Mouse (Mus musculus): ENCODE results near the gene Hcls1.

Gene Hcls1

DNA sequence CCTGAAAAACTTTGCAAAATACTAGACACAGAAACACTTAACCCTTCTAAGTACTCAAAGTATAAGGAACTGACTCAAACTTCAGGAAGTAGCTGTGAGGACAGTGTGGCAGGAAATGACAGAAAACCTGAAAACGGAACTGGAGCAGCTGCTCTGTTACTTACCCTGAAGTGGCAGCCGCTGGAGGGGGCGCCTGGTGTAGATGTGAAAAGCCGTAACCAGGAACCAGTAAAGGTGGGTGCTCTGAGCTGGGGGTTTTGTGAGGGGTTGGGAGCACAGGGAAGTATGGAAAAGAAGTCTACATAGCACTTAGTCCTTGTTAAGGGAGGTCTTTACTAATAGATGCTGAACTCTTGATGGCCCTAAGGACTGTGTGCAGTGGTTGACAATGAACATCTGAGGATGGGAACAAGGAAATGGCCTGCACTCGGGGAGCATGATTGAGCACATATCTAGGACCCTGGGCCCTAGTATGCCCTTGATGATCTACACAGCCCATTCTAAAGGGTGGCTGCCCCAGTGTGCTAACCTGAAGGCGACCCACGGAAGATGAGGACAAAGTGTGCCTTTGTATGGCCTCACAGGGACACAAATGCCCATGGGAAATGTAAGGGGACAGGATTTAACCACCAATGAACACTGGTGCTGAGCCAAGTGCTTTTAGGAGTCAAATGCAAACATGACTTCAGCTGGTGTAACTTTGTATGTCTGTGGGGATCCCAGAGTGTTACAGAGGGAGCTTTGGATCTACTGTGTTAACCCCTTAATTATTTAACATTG, at the start of gene Hcls1:
Hcls1 (plus strand) TSS at position 143 of the 780 bp plus-strand sequence.
- peak; percentile 82 for DNase-seq (ENCODE audit: extremely low read depth, low read depth)

DNA sequence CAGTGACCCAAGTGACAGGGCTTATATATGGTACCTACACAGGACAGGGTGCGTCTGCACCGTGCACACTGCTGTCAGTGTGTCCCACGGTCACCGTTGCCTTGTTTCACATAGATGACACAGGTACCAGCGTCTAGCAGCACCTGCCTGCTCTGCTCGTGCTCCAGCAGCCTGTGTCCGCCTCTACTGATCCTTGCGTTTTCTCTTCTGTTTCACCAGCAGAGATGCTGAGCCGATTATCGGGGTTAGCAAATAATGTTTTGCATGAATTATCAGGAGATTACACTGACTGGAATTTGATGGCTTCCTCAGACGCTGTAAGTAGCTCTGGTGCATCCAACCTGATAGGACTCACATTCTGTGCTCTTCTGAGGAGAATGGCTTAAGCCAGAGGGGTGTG, 48.9 kb upstream of the Hcls1 start:
- DNase-seq (ENCODE audit: extremely low read depth, low read depth) = no peak

DNA sequence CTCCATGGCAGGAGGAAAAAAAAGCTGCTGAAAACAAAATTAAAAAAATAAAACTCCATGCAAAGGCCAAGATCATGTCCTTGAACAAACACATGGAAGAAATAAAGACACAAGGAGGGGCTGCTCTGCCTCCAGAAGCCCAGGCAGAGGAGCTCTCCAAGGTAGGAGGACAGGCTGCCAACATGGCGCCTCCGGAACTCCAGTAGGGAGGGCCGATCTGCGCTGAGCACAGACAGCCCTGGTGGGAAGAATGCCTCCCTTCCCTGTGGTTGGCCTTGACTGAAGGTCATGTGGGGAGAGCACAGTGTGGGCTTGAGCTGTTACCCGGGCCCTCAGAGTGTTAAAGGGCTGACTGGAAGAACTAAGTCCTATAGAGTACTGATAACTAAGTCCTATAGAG, 47.2 kb upstream of the Hcls1 start:
- no peak for DNase-seq (ENCODE audit: extremely low read depth, low read depth)

DNA sequence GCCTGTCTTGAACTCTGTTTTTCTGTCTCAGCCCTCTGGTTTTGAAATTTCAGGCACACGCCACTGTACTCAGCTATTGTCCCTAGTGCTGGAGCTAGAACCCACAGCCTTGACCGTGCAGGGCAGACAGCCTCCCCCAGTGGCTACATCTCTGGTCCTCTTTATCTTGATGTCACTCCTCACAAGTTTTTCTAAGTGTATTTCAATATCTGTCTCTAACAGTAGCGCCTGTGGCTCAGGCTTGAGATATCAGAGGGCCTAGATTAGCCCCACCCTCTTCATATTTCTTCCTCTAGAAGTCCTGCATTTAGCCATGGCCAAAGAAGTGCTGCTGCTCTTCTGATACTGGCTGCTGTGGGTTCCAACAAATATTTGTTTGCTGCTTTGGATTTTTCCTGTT, 44.2 kb upstream of the Hcls1 start:
- DNase-seq (ENCODE audit: extremely low read depth, low read depth) = peak; percentile 64

DNA sequence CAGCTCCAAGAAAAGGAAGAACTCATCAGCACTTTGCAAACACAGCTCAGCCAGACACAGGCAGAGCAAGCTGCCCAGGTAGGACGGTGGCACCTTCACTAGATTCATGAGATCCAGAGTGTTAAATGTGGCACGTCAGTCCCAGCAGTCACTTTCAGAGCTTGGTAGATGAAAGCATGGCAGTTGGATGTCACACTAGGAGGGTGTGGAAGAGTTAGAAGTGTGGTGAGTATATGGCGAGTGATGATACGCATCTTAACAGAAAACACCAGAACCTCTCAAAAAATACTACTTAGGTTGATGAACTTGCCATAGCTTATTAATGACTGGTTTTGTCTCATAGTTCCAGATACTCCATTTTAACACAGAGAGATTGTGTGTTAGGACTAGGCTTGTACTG, 43.4 kb upstream of the Hcls1 start:
- DNase-seq (ENCODE audit: extremely low read depth, low read depth) = no peak

DNA sequence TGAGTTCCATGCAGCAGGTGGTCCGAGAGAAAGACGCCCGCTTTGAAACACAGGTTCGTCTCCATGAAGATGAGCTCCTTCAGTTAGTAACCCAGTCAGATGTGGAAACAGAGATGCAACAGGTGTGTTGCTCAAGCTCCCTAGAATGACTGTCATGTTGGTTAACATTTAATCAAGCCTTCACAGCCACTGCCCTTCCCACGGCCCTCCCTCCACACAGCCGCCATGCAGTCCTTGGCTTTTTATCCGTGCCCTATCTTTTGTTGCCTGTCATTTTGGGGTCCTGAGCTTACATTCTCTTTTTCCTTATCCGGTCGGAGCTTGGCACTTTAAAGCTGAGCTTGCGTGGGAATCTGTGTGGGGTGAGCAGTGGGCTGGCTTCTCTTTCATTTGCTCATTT, 41.5 kb upstream of the Hcls1 start:
- DNase-seq (ENCODE audit: extremely low read depth, low read depth) = no peak

DNA sequence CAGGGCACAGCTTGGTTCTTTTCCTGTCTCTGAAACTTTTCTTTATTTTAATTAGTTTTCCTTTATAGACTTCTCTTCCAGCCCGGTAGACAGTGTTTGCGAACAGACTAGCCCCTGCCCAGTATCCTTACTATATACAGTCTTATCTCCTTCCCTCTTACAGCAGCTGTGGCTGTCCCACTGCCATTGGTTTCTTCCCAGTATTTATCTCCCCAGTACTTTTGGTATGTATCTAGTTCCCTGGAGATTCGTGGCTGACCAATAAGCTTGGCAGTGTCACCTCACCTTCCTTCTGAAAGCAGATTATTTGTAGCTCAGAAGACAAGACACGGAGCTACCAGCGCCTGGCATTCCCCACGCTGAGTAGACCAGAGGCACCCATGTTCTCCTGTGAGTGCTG, 38.1 kb upstream of the Hcls1 start:
- no peak for DNase-seq (ENCODE audit: extremely low read depth, low read depth)

DNA sequence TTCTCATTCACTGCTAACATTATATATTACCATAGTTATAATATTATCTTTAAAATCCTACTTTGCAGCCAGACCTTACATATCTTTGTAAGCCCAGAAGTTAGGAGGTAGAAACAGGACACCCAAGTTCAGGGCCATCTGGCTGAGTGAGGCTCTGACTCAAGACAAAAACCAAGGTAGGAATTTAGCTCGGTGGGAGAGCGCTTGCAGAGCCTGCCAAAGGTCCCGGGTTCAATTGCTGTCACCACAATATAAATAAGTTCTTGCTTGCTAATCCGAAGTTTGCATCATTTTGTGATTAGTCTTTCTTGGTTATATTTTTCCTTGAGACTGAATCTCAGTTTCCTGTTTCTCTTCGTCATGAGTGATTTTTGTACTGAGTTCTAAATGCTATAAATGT, 31.6 kb upstream of the Hcls1 start:
- DNase-seq (ENCODE audit: extremely low read depth, low read depth) = no peak

DNA sequence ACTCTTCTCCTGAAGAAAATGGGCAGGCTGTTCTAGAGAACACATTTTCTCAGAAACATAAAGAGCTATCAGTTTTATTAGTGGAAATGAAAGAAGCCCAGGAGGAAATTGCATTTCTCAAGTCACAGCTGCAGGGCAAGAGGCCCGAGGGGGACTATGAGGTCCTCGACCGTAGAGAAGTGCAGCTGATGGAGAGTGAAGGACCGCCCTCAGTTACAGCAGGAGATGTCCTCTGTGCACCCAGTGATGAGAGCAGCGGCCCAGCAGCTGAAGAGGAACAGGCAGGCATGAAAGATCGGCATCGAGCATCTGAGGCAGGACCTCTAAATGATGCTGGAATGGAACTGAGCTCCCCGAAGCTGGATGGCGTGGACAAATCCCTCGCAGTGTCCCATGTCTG, 22.9 kb upstream of the Hcls1 start:
- no peak for DNase-seq (ENCODE audit: extremely low read depth, low read depth)

DNA sequence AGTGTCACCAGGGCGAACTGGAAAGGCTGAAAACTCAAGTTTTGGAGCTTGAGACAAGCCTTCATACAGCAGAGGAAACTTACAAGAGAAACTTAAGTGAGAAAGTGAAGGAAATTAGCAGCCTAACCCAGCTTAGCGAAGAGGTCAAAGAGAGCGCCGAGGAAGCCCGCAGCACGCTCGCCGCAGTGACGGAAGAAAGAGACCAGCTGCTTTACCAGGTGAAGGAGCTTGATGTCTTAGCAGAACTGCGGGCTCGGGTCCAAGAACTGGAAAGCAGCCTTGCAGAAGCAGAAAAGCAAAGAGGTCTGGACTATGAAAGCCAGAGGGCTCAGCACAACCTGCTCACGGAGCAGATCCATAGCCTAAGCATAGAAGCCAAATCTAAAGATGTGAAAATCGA, 22.5 kb upstream of the Hcls1 start:
- DNase-seq (ENCODE audit: extremely low read depth, low read depth) = no peak

DNA sequence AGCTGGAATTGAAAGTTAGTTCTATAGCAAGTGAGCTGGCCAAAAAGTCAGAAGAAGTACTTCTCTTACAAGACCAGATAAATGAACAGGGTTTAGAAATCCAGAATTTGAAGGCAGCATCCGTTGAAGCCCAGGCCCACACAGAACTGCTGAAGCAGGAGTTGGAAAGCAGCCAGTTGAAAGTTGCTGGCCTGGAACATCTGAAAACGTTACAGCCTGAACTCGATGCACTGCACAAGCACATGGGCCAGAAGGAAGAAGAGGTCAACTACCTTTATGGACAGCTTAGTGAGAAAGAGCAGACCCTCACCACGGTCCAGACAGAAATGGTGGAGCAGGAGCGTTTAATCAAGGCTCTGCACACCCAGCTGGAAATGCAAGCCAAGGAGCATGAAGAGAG, 20.6 kb upstream of the Hcls1 start:
- no peak for DNase-seq (ENCODE audit: extremely low read depth, low read depth)

DNA sequence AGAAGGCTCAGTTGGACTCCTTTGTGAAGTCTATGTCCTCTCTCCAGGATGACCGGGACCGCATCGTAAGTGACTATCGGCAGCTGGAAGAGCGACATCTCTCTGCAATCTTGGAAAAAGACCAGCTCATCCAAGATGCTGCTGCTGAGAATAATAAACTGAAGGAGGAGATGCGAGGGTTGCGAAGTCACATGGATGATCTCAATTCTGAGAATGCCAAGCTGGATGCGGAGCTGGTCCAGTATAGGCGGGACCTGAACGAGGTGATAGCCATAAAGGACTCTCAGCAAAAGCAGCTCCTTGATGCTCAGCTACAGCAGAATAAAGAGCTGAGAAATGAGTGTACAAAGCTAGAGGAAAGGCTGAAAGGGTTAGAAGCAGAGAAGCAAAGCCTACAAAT, 16.3 kb upstream of the Hcls1 start:
- no peak for DNase-seq (ENCODE audit: extremely low read depth, low read depth)

DNA sequence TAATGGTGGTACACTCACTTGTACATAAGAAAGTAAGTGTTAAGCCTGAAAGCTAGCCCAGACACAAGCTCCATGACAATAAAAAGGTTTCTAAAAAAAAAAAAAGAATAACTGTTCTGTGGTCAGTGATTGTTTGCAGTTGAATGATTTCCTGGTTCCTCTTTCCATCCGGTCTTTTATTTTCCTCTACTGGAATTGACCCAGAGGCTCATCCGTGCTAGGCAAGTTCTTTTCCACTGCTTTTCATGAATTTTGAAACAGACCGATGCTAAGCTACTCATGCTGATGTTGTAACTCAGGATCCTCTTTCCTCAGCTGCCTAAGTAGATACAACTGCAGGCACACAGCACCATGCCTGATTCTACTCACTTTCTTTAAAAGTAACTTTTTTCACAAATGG, 14.4 kb upstream of the Hcls1 start:
- DNase-seq (ENCODE audit: extremely low read depth, low read depth) = no peak

DNA sequence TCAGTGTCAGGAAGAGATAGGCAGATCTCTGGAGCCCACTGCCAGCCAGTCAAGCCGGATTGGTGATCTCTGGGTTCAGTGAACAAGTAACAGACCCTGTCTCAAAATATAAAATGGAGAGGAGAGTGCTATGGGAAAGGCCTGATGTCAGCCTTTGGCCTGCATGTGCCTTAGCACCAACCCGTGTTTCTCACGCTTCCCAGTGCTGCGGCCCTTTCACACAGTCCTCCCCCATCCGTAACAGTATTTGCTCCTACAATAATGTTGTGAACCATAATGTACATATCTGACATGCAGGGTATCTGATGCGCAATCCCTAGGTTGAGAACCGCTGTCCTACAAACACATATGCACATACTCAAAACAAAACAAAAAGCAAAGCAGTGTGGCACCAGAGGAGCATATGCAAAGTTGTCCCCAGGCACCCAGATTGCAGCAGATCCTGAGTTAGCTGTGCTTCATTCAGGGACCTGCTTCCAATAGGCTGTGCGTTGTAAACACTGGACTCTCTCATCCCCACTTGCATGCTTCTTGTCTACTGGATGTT, 13.6 kb upstream of the Hcls1 start:
- DNase-seq (ENCODE audit: extremely low read depth, low read depth) = no peak

DNA sequence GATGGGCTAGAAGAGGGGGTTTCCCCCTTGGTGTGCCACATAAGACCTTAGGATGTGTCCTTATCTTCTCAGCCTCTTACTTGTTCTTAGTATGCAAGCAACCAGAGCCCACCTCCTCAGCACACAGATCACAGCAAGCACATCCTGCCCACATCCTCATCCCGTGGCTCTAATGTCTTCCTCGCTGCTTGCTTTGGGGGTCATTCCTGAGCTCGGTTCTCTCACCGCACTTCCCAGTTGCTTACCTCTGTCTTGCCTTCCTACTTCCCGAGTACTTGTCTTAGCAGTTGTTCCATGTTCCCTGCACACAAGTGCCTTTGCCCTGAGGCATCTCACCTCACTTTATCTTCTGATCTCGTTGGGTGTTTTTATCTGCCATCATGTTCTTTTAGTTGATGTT, 12.8 kb upstream of the Hcls1 start:
- DNase-seq (ENCODE audit: extremely low read depth, low read depth) = no peak

DNA sequence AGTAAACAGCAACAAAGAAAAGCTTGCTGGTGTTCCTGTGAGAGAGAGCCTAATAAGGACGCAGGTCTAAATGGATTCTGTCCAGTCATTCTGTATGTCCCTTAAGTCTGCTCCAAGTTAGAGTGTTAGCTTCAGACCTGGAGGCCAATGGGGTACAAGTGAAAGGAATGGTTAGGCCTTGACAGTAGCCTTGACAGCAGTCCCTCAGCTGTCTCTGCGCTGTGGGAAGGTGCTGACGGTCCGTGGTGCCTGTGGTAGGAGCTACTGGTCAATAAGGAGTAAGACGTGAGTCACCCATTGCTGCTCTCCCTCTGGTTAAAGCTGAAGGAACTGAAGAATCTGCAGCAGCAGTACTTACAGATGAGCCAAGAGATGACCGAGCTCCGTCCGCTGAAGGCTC, 10.5 kb upstream of the Hcls1 start:
- no peak for DNase-seq (ENCODE audit: extremely low read depth, low read depth)

DNA sequence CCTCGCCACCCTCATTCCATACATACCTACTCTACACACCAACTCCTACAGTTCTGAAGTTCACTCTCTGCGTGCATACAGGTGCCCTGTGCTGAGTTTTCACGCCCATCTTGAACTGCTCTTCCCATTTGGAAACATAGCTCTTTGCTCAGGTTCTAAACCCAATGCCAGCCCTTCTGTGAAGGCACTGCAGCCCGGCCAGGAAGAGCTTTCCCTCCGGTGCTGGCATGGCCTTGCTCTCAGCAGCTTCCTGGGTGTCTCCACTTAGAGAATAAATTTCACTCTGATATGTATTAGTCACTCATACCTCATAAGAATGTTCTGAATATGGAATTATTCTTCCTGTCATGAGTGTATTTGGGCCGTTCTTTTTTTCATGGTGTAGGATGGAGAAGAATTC, 9.4 kb upstream of the Hcls1 start:
- no peak for DNase-seq (ENCODE audit: extremely low read depth, low read depth)

DNA sequence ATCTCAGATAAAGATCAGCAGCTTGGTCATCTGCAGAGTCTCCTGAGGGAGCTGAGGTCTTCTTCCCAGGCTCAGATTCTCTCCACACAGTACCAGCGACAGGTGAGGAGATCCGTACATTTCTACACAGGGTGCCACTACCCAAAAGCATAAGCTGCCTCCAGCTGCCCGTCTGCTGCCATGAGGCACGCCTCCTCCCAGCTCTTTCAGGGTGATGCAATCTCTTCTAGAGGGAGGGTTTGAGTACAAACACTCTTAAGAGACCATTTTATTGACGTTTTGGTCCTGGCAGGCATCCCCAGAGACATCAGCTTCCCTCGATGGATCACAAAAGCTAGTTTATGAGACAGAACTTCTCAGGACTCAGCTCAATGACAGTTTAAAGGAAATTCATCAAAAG, 9.0 kb upstream of the Hcls1 start:
- DNase-seq (ENCODE audit: extremely low read depth, low read depth) = no peak

DNA sequence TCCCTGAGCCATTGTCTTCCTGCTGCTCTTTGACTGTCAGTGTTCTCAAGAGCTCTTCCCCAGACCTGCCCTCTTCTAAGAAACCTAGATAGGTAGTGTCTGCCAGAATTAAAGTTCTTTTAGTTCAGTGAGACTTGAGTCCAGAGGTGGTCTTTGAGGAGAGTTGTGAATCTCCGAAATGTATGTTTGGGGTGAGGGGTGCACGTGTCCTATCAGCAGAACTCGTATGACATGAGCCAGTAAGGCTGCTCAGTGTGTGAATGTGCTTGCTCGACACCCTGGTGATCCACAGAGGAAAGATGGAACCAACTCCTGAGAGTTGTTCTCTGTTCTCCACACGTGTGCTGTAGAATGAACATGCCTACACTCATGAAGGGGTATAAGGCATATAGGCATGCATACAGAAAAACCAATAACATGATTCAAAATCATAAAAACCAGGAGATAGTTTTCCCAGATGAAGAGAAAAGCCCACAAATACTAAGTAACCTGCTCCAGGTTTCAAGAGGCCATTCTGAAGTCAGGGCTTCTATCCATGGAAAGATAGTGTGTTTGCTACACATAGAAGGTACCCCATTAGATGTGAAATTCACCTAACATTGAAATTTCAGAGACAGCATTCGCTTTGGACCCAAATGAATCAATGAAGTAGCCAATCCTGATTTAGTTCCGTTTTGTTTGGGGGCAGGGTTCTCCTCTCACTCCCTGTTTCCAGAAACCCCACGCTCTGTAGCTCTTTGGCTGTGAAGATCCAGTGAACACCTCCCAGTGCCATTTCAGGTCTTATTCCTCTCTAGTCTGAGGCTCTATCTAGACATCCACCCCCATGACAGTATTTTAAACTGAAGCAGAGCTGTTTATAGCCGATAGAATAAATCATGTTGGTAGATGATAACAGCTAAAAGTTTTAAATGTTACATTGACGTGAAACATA, 8.0 kb upstream of the Hcls1 start:
- no peak for DNase-seq (ENCODE audit: extremely low read depth, low read depth)

DNA sequence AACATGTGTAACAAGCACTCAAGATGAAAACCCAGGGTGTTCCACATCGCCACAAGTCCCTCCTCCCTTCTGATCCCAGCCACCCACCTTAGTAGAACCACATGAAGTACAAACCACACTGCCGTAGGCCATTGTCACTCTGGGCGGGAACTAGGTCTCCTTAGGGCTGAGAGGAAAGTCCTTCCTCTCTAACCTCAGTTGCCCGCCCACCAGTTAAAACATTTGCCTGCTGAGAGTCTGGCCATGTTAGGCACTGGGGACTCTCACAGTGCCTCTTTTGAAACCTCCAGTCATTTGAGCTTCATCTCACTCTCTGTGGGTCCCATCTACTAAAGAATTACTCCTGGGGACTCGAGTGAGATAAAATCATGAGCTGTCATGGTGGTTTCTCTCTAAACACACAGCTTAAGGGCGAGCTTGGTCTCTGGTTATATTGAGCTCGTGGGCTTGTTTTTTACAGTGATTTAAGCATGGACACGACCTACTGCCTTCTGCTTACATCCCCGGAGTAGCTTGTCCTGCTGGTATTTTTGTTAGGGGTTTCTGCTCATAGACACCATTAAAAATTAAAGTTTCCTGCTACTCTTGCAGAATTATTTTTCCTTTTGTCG, 7.2 kb upstream of the Hcls1 start:
- DNase-seq (ENCODE audit: extremely low read depth, low read depth) = no peak

DNA sequence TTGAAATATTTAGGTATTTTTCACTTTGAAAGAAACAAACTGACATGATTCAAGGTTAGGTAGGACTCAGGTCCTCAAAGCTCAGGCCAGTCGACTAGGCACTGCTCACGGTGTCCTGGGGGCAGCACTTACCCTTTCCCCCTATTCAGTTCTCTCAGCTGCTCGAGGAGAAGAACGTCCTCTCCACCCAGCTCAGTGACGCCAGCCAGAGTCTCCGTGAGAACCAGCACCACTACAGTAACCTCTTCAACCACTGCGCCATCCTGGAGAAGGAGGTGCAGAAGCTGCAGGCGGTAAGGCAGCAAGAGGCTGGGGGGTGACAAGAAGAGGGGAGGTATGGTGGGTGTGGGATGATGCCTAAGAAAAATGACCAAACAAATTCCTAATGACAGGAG, 6.7 kb upstream of the Hcls1 start:
- no peak for DNase-seq (ENCODE audit: extremely low read depth, low read depth)

DNA sequence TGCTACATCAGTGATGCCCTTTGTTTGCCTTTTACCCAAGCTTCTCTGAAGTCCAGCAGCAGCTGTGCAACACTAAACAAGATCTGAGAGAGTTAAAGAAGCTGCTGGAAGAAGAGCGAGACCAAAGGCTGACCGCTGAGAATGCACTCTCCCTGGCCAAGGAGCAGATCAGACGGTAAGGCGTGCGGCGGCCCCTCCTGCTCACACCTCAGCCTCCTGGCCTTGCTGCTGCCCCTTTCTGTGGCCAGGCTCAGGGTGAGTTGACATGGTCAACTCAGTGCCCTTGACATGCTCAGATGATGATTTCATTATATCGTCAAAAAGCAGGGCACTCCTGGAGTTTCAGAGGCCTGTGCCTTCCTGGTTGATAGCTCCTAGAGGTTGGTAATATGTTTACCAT, 5.6 kb upstream of the Hcls1 start:
- no peak for DNase-seq (ENCODE audit: extremely low read depth, low read depth)
